Mouse (Mus musculus) neutrophil, adult 83 days (primary cell): Measurements from ENCODE around the gene Pfn1. TPM values are rescaled to one million over a fixed set of nuclear protein-coding genes. Genes with fewer than 3 reads are reported as not detected.

Experiments
- total RNA-seq, 2 experiments: library from RNA; stranded (reverse); gene quantifications; one replicate each; pipeline ENCODE4 v1.2.4; 2023

Pfn1 gene
- total RNA-seq: 1,000 to 10,000 TPM; 1,955 to 2,001 TPM

GRCm38 (mm10) chr11:70654198-70654922, at the start of gene Pfn1:
Gene Pfn1 (minus strand): TSS chr11:70654644.

GRCm38 (mm10) chr11:70699722-70700556, 45.5 kb upstream of the Pfn1 start, which contains the start of the genes Inca1 and Kif1c:
Gene Inca1 (minus strand): TSS chr11:70700155.
Gene Kif1c (plus strand): TSS chr11:70700548.

GRCm38 (mm10) chr11:70687601-70688199, 33.3 kb upstream of the Pfn1 start, which contains the start of gene Camta2:
Gene Camta2 (minus strand): TSS chr11:70688105.

GRCm38 (mm10) chr11:70668771-70669505, 14.5 kb upstream of the Pfn1 start, which contains the start of gene Spag7:
Gene Spag7 (minus strand): TSS chr11:70669416.

GRCm38 (mm10) chr11:70656964-70657363, 2.5 kb upstream of the Pfn1 start, which contains the start of gene Eno3:
Gene Eno3 (plus strand): TSS chr11:70657202.

GRCm38 (mm10) chr11:70646691-70647650, 7.5 kb downstream of the Pfn1 start, which contains the start of the genes Rnf167 and Slc25a11:
Gene Rnf167 (plus strand): TSS chr11:70647235.
Gene Slc25a11 (minus strand): TSS chr11:70647479.

GRCm38 (mm10) chr11:70638714-70639278, 15.6 kb downstream of the Pfn1 start, which contains the start of gene Gp1ba:
Gene Gp1ba (plus strand): TSS chr11:70639122.

GRCm38 (mm10) chr11:70619101-70619500, 35.3 kb downstream of the Pfn1 start, which contains the start of gene Chrne:
Gene Chrne (minus strand): TSS chr11:70619216.

GRCm38 (mm10) chr11:70615516-70616093, 38.8 kb downstream of the Pfn1 start, which contains the start of gene 4930544D05Rik:
Gene 4930544D05Rik (plus strand): TSS chr11:70615848.

Other genes starting within 250 kb of the Pfn1 start
- 10 to 100 TPM; 17.1 to 20.1 TPM for gene Pelp1, start 244.6 kb downstream of the Pfn1 start, total RNA-seq
- gene Arrb2, start 222.0 kb downstream of the Pfn1 start, total RNA-seq: 100 to 1,000 TPM; 791 to 868 TPM
- 10 to 100 TPM; 22.7 to 25.7 TPM for gene Med11, start 202.7 kb downstream of the Pfn1 start, total RNA-seq
- under 1 TPM in 1 of 2 experiments, not detected in 1; 0.57 TPM for gene Zmynd15, start 195.2 kb downstream of the Pfn1 start, total RNA-seq
- gene Cxcl16, start 194.7 kb downstream of the Pfn1 start, total RNA-seq: 1 to 10 TPM; 1.8 to 2.3 TPM
- gene Tm4sf5, start 149.4 kb downstream of the Pfn1 start, total RNA-seq: not detected
- gene Vmo1, start 140.0 kb downstream of the Pfn1 start, total RNA-seq: not detected
- gene Gltpd2, start 135.4 kb downstream of the Pfn1 start, total RNA-seq: not detected
- 10 to 100 TPM; 93.7 to 98.2 TPM for gene Psmb6, start 129.3 kb downstream of the Pfn1 start, total RNA-seq
- gene Gm40193, start 121.7 kb downstream of the Pfn1 start, total RNA-seq: not detected
- 1 to 10 TPM; 2.8 to 3.8 TPM for gene Pld2, start 114.6 kb downstream of the Pfn1 start, total RNA-seq
- gene Mink1, start 91.8 kb downstream of the Pfn1 start, total RNA-seq: 10 to 100 TPM; 30.4 to 35.9 TPM
- not detected for gene 4930544D05Rik, start 38.8 kb downstream of the Pfn1 start, total RNA-seq
- not detected for gene Chrne, start 35.4 kb downstream of the Pfn1 start, total RNA-seq
- gene Gp1ba, start 15.5 kb downstream of the Pfn1 start, total RNA-seq: under 1 TPM; 0.44 to 0.92 TPM
- gene Rnf167, start 7.4 kb downstream of the Pfn1 start, total RNA-seq: 100 to 1,000 TPM; 143 to 145 TPM
- gene Slc25a11, start 7.2 kb downstream of the Pfn1 start, total RNA-seq: 10 to 100 TPM; 88.4 to 89.0 TPM
- 10 to 100 TPM in 1 of 2 experiments, 1 to 10 TPM in 1; 6.5 to 12.5 TPM for gene Eno3, start 2.6 kb upstream of the Pfn1 start, total RNA-seq
- gene Spag7, start 14.8 kb upstream of the Pfn1 start, total RNA-seq: 10 to 100 TPM; 34.4 to 37.7 TPM
- 10 to 100 TPM; 62.9 to 65.1 TPM for gene Camta2, start 33.5 kb upstream of the Pfn1 start, total RNA-seq
- gene Inca1, start 45.5 kb upstream of the Pfn1 start, total RNA-seq: not detected
- 10 to 100 TPM; 25.3 to 29.9 TPM for gene Kif1c, start 45.9 kb upstream of the Pfn1 start, total RNA-seq
- under 1 TPM; 0.51 to 0.70 TPM for gene Zfp3, start 109.6 kb upstream of the Pfn1 start, total RNA-seq
- gene Scimp, start 157.9 kb upstream of the Pfn1 start, total RNA-seq: 1 to 10 TPM; 1.0 to 1.2 TPM
- 10 to 100 TPM; 13.5 to 14.3 TPM for gene Rabep1, start 190.1 kb upstream of the Pfn1 start, total RNA-seq